Mouse (Mus musculus) heart, postnatal 4 days (tissue): ENCODE results near the gene Glo1. TPM values are rescaled to one million over a fixed set of nuclear protein-coding genes. Genes with fewer than 3 reads are reported as not detected.

Experiments
- total RNA-seq, 2 experiments: library from RNA; stranded (reverse); gene quantifications; 2 replicates each; pipeline ENCODE4 v1.2.3; 2021

Gene Glo1
- total RNA-seq, 2 experiments from 2014 or later, result 135 to 136 TPM

Other genes starting within 250 kb of the Glo1 start
- gene Btbd9, start 50.4 kb downstream of the Glo1 start, total RNA-seq, result 10 to 100 TPM; 40.6 to 40.9 TPM
- 1 to 10 TPM; 1.9 to 2.0 TPM for gene Dnah8, start 2.5 kb downstream of the Glo1 start, total RNA-seq